Mouse (Mus musculus) frontal cortex, postnatal 14 days (tissue): ENCODE measurements around the gene Gp1ba.

ENCODE experiments used
- DNase-seq, 2 experiments: peaks; one replicate each; pipeline ENCODE4 v3.0.0; 2022; ENCODE audit warnings: low spot score in 2 of 2

Gp1ba gene

DNA sequence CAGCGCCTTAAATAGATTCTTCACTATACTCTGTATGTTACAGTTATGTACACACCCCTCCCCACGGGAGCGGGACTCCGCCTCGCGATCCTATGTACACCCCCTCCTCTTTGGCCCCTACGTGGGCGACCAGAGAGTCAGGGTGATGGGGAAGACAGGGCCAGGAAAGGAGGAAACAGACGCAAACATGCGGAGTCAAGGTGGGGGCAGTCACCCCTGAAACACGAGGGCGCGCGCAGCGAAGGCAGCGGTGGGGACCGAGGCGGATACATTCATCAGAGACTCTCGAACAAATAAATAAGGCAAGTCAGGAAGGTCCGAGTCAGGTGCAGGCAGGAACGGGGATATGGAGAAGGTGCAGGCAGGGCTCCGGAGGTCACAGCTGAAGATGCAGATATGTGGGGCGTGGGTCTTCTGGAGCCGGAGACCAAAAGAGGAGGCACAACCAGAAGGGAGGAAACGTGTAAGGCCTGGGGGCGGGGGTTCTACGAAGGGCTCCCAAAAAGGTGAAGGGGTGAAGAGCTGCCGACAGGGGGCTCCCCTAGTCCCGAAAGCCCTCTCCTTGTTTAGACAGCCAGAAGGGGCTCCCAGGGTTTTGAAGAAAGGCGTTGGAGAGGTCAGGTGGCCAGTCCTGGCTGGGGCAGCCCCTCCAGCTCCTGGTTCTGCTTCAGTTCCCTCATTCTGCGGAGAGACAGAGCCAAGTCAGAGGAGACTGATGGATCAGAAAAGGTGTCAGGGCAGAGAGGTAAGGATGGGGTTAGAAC lies 30.8 kb downstream of the Gp1ba start:
- peak in 1 of 2 experiments; percentile 64 for DNase-seq

- no peak for DNase-seq
Observed at GRCm38 (mm10) chr11:70670483-70670882, 31.6 kb downstream of the Gp1ba start.

- DNase-seq, result no peak
Observed at GRCm38 (mm10) chr11:70671333-70672047, 32.6 kb downstream of the Gp1ba start.

- DNase-seq, result no peak
Observed at GRCm38 (mm10) chr11:70674014-70674413, 35.1 kb downstream of the Gp1ba start.

DNA sequence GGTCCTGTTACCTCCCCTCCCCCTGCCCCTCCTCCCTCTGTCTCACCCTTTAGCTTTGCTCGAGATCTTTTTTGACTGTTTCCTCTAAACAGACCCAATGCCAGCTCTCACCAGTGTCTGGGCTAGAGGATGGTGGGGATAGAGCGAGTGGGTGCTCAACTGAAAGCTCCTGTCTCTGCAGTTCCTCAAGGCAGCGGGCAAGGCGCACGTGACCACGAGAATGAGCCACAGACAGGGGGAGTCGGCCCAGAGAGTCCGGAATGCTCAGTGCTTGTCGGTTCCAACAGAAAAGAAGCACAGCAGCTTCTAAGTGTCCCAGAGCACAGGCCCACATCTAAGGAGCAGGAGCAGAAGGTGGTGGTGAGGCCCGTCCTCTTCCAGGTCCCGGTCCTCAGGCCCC lies 35.6 kb downstream of the Gp1ba start:
- no peak for DNase-seq

GRCm38 (mm10) chr11:70678092-70678491 lies 39.2 kb downstream of the Gp1ba start:
- no peak for DNase-seq

DNA sequence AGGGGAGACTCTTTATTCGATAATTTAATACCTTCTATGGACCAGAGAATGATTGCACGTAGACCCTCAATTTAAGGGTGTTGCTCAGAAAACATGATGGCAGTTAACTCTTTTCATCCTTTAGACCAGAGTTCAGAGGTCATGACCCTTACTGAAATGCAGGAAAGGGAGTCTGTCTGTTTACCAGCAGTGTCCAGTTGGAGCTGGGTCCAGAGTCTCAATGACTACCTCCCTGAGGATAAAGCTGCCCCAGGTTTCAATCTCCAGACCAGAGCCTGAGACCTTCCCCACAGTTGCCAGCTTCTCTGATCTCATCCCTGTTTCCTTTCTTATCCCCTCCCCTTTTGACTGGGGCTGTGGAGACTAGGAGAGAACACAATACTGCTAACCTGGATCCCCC lies 39.7 kb downstream of the Gp1ba start:
- no peak for DNase-seq

- no peak for DNase-seq
Observed at GRCm38 (mm10) chr11:70679361-70679760, 40.4 kb downstream of the Gp1ba start.

GRCm38 (mm10) chr11:70679894-70680293 lies 41.0 kb downstream of the Gp1ba start:
- no peak for DNase-seq

GRCm38 (mm10) chr11:70681170-70681569 lies 42.2 kb downstream of the Gp1ba start:
- DNase-seq, result no peak

DNA sequence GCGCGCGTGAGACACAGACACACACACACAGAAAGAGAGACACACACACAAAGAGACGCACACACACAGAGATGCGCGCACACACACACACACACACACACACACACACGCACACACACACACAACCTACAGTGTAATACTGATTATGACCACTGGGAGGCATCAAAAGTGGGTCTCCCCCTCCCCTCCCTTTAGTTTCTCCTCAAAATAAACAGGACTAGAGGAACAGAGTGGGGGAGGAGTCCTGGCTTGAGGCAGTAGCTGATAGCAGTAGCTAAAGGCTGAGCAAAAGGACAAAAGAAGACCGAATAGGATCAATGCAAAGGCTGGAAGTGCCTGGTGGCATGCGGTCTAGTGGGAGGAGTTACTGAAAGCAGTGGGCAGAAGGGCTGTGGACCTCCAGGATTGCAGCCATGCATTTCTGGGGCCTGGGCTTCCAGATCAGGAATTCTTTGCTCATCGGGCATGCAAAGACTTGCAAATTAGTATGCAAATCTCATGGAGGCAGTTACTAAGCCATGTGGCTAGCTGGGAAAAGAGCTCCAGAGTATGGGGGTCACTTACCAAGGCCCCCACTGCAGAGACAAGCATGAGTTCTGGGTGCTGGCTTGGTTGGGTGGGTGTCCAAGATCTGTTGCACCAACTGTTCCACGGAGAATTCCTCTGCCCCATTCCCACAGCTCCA lies 43.1 kb downstream of the Gp1ba start:
- no peak for DNase-seq

GRCm38 (mm10) chr11:70683640-70684039 lies 44.7 kb downstream of the Gp1ba start:
- DNase-seq, result no peak

GRCm38 (mm10) chr11:70686901-70687566 lies 48.1 kb downstream of the Gp1ba start:
- peak in 1 of 2 experiments; percentile 38 for DNase-seq

DNA sequence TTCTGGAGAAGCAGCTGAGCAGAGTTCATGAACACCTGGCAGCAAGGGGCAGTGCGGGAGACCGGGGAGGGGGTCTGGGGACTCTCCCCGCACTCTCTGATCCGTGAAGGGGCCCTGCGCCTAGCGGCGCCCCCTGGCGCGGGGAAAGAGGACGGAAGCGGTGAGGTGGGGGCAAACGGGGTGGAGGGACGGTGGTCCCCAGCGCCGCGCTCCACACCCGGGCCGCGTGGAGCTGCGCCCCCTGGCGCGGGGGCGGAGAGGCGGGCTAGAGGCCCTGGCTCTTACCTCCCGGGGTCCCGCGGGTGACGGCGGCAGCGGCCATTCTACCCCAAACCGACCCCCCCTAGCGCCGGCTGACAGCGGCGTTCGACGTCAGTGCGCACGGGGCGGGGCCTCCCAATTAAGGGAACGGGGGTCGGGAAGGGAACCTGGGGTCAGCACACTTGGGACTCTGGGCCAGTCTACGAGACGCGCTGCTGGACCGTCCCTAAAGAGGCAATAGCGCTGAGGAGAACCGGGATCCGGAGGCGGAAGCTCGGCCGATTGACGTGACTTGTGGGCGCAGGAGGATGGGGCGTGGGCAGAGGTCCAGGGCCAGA lies 48.8 kb downstream of the Gp1ba start, which contains the start of gene Camta2:
Gene Camta2 (minus strand): TSS at position 505 of the 599 bp plus-strand sequence.
- DNase-seq, result peak; percentile 77 to 81

DNA sequence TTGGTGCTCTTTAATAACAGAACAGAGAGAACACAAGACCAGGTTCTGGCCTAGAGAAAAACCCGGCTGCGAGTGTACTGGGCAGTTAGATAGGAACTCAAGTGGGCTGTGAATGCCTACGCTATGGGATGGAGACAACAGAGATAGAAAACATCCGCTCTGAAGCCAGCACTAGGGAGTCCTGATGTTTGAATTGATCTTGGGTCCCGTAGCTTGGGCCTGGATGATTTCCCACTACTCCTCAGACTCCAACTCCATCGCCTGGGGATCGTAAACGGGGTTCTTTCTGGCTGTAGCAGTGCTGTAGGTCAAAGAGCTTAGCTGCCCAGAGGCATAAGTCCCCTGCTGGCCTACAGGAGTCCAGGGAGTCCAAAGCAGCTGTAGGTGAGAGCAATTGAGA lies 49.5 kb downstream of the Gp1ba start:
- no peak for DNase-seq

GRCm38 (mm10) chr11:70689578-70689977 lies 50.7 kb downstream of the Gp1ba start:
- no peak for DNase-seq
